Mouse (Mus musculus): ENCODE data around the gene Hpse2. TPM values are rescaled to one million over a fixed set of nuclear protein-coding genes. Genes with fewer than 3 reads are reported as not detected.

The Hpse2 gene
- polyA plus RNA-seq, 1 experiment from 2014 or later: 1.1 TPM

GRCm38 (mm10) chr19:42753141-42753917, 634.8 kb downstream of the Hpse2 start:
- Histone ChIP-seq H3K4me2 (ENCODE audit: low read length) (peak overlapping the region; percentile 70), H3K36me3 (ENCODE audit: control insufficient read depth, insufficient read depth, low read length) (no peaks in the 10 kb centered on the region), H3K9me3 (ENCODE audit: control insufficient read depth, low read length) (no peaks in the 10 kb centered on the region), H3K4me1 (ENCODE audit: control insufficient read depth in 2 of 2, insufficient read depth in 2 of 2, low read length in 2 of 2) (peaks cover 37 to 41% of the 10 kb centered on the region in 2 experiments), H3K4me3 (ENCODE audit: control insufficient read depth in 1 of 2, insufficient read depth in 1 of 2, low read depth in 1 of 2, low read length in 2 of 2) (peak overlapping the region; percentile 39 to 43; a peak in 3 of 4 replicates), H3K27ac (replicated peaks in 1 of 2; ENCODE audit: control insufficient read depth in 1 of 2, insufficient read depth in 1 of 2, low read depth in 2 of 2, low read length in 2 of 2) (peak overlapping the region; percentile 93), H3K9ac (ENCODE audit: low read length) (peak overlapping the region; percentile 78), H3K27me3 (ENCODE audit: control insufficient read depth, insufficient read depth, low read length) (no peaks in the 10 kb centered on the region)
- WGBS: 8% methylated on average over 11 of the region's 11 CpGs
- peak; percentile 49 for ATAC-seq (ENCODE audit: insufficient number of reproducible peaks, insufficient read depth, low FRiP score, low read depth)

GRCm38 (mm10) chr19:42752363-42752931, 635.7 kb downstream of the Hpse2 start, which contains the start of gene Pyroxd2:
Pyroxd2 (minus strand) TSS chr19:42752775.
- Histone ChIP-seq H3K4me2 (ENCODE audit: low read length) (peak within 1 kb of the TSS; percentile 70), H3K27ac (replicated peaks in 1 of 2; ENCODE audit: control insufficient read depth in 1 of 2, insufficient read depth in 1 of 2, low read depth in 2 of 2, low read length in 2 of 2) (peak within 1 kb of the TSS; percentile 93), H3K9ac (ENCODE audit: low read length) (peak within 1 kb of the TSS; percentile 78), H3K27me3 (ENCODE audit: control insufficient read depth, insufficient read depth, low read length) (no peaks in the 10 kb centered on the region), H3K4me3 (ENCODE audit: control insufficient read depth in 1 of 2, insufficient read depth in 1 of 2, low read depth in 1 of 2, low read length in 2 of 2) (peak within 1 kb of the TSS; percentile 39 to 43), H3K36me3 (ENCODE audit: control insufficient read depth, insufficient read depth, low read length) (no peaks in the 10 kb centered on the region), H3K4me1 (ENCODE audit: control insufficient read depth in 2 of 2, insufficient read depth in 2 of 2, low read length in 2 of 2) (peaks cover 37 to 41% of the 10 kb centered on the region in 2 experiments), H3K9me3 (ENCODE audit: control insufficient read depth, low read length) (no peaks in the 10 kb centered on the region)
- WGBS: 3% methylated on average over 22 of the region's 22 CpGs
- ATAC-seq (ENCODE audit: insufficient number of reproducible peaks, insufficient read depth, low FRiP score, low read depth): peak; percentile 76

- 41% methylated on average over 11 of the region's 11 CpGs for whole genome bisulfite sequencing
- Histone ChIP-seq H3K36me3 (ENCODE audit: control insufficient read depth, insufficient read depth, low read length) (no peaks in the 10 kb centered on the region), H3K4me1 (ENCODE audit: control insufficient read depth in 2 of 2, insufficient read depth in 2 of 2, low read length in 2 of 2) (peaks cover 33 to 36% of the 10 kb centered on the region in 2 experiments), H3K27me3 (ENCODE audit: control insufficient read depth, insufficient read depth, low read length) (no peaks in the 10 kb centered on the region), H3K4me2 (ENCODE audit: low read length) (peak overlapping the region; percentile 54), H3K27ac (replicated peaks in 1 of 2; ENCODE audit: control insufficient read depth in 1 of 2, insufficient read depth in 1 of 2, low read depth in 2 of 2, low read length in 2 of 2) (peak overlapping the region in 1 of 2 experiments; percentile 9; a peak in 1 of 4 replicates), H3K9me3 (ENCODE audit: control insufficient read depth, low read length) (no peaks in the 10 kb centered on the region), H3K9ac (ENCODE audit: low read length) (peak overlapping the region; percentile 27; the same call in 1 of the 2 replicates), H3K4me3 (ENCODE audit: control insufficient read depth in 1 of 2, insufficient read depth in 1 of 2, low read depth in 1 of 2, low read length in 2 of 2) (peak overlapping the region in 1 of 2 experiments; percentile 6; a peak in 1 of 4 replicates)
- ATAC-seq (ENCODE audit: insufficient number of reproducible peaks, insufficient read depth, low FRiP score, low read depth): no peak
Observed at GRCm38 (mm10) chr19:42750196-42750595, 638.0 kb downstream of the Hpse2 start.

- no peak overlapping the region for H3K4me2 ChIP-seq (ENCODE audit: low read length)
- no peaks in the 10 kb centered on the region for H3K9me3 ChIP-seq (ENCODE audit: control insufficient read depth, low read length)
- H3K27me3 ChIP-seq (ENCODE audit: control insufficient read depth, insufficient read depth, low read length): no peaks in the 10 kb centered on the region; the same call in 1 of the 2 replicates
- H3K4me3 ChIP-seq (ENCODE audit: control insufficient read depth in 1 of 2, insufficient read depth in 1 of 2, low read depth in 1 of 2, low read length in 2 of 2): no peak overlapping the region
- no peak for ATAC-seq (ENCODE audit: insufficient number of reproducible peaks, insufficient read depth, low FRiP score, low read depth)
- 89% methylated on average over 8 of the region's 8 CpGs for WGBS
- H3K27ac ChIP-seq (replicated peaks in 1 of 2; ENCODE audit: control insufficient read depth in 1 of 2, insufficient read depth in 1 of 2, low read depth in 2 of 2, low read length in 2 of 2): no peak overlapping the region
- no peaks in the 10 kb centered on the region for H3K36me3 ChIP-seq (ENCODE audit: control insufficient read depth, insufficient read depth, low read length)
- no peak overlapping the region for H3K9ac ChIP-seq (ENCODE audit: low read length)
- peaks cover 20 to 32% of the 10 kb centered on the region in 2 experiments for H3K4me1 ChIP-seq (ENCODE audit: control insufficient read depth in 2 of 2, insufficient read depth in 2 of 2, low read length in 2 of 2)
Observed at GRCm38 (mm10) chr19:42746702-42747101, 641.5 kb downstream of the Hpse2 start.

DNA sequence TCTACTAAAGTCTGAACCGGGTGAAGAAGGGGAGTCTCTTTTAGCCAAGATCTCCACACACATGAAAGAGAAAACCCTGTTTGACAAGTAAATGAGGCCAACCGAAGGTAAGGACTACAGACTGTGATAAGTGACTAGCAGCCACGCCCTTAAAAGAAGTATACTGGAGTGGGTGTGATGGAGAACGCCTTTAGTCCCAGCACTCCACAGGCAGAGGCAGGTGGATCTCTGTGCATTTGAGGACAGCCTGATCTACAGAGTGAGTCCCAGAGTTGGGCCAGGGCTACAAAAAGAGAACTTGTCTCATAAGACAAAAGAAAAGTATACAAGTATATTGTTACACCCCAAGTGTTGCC, 642.3 kb downstream of the Hpse2 start:
- H3K36me3 ChIP-seq (ENCODE audit: control insufficient read depth, insufficient read depth, low read length): no peaks in the 10 kb centered on the region
- H3K4me3 ChIP-seq (ENCODE audit: control insufficient read depth in 1 of 2, insufficient read depth in 1 of 2, low read depth in 1 of 2, low read length in 2 of 2): no peak overlapping the region
- H3K9ac ChIP-seq (ENCODE audit: low read length): no peak overlapping the region
- H3K9me3 ChIP-seq (ENCODE audit: control insufficient read depth, low read length): no peaks in the 10 kb centered on the region
- no peak overlapping the region for H3K4me2 ChIP-seq (ENCODE audit: low read length)
- H3K27me3 ChIP-seq (ENCODE audit: control insufficient read depth, insufficient read depth, low read length): no peaks in the 10 kb centered on the region; the same call in 1 of the 2 replicates
- no peak for ATAC-seq (ENCODE audit: insufficient number of reproducible peaks, insufficient read depth, low FRiP score, low read depth)
- 71% methylated on average over 4 of the region's 4 CpGs for WGBS
- H3K4me1 ChIP-seq (ENCODE audit: control insufficient read depth in 2 of 2, insufficient read depth in 2 of 2, low read length in 2 of 2): peaks cover 23 to 33% of the 10 kb centered on the region in 2 experiments
- H3K27ac ChIP-seq (replicated peaks in 1 of 2; ENCODE audit: control insufficient read depth in 1 of 2, insufficient read depth in 1 of 2, low read depth in 2 of 2, low read length in 2 of 2): no peak overlapping the region

DNA sequence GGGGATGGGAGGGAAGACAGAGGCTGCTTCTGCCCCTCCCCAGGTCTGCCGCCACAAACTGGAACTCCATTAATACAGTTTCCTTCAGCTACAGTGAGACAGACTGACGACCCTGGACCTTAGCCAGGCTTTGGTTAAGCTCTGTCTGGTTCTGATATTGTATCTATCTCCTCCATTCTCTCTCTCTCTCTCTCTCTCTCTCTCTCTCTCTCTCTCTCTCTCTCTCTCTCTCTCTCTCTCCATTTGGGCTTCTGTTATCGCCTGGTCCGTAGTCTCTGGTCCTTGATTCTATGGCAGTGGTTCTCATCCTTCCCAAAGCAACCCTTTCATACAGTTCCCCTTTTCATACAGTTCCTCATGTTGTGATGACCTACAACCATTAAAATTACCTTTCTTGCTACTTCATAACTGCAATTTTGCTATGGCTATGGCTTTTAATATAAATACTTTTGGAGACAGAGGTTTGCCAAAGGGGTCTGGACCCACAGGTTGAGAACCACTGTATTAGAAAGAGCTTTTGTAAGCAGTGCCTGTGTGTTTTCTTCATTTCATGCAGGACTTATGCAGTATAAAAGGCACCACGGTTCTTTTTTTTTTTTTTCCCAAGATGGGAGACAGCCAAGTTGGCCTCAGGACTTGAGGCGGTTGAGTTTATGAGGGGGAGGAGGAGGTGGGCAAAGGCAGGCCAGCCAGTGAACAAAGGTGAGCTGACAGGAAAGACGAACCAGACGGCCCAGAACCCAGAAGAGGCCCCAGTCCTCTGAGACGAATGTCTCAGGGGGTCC, 642.9 kb downstream of the Hpse2 start:
- no peak overlapping the region for H3K9ac ChIP-seq (ENCODE audit: low read length)
- H3K4me3 ChIP-seq (ENCODE audit: control insufficient read depth in 1 of 2, insufficient read depth in 1 of 2, low read depth in 1 of 2, low read length in 2 of 2): no peak overlapping the region
- no peaks in the 10 kb centered on the region for H3K9me3 ChIP-seq (ENCODE audit: control insufficient read depth, low read length)
- no peak overlapping the region for H3K27ac ChIP-seq (replicated peaks in 1 of 2; ENCODE audit: control insufficient read depth in 1 of 2, insufficient read depth in 1 of 2, low read depth in 2 of 2, low read length in 2 of 2)
- H3K27me3 ChIP-seq (ENCODE audit: control insufficient read depth, insufficient read depth, low read length): no peaks in the 10 kb centered on the region; the same call in 1 of the 2 replicates
- H3K4me1 ChIP-seq (ENCODE audit: control insufficient read depth in 2 of 2, insufficient read depth in 2 of 2, low read length in 2 of 2): peaks cover 23 to 32% of the 10 kb centered on the region in 2 experiments
- WGBS: 56% methylated on average over 9 of the region's 9 CpGs
- ATAC-seq (ENCODE audit: insufficient number of reproducible peaks, insufficient read depth, low FRiP score, low read depth): no peak
- H3K36me3 ChIP-seq (ENCODE audit: control insufficient read depth, insufficient read depth, low read length): no peaks in the 10 kb centered on the region
- no peak overlapping the region for H3K4me2 ChIP-seq (ENCODE audit: low read length)

GRCm38 (mm10) chr19:42744162-42744586, 644.0 kb downstream of the Hpse2 start:
- Histone ChIP-seq H3K4me2 (ENCODE audit: low read length) (no peak overlapping the region), H3K27ac (replicated peaks in 1 of 2; ENCODE audit: control insufficient read depth in 1 of 2, insufficient read depth in 1 of 2, low read depth in 2 of 2, low read length in 2 of 2) (no peak overlapping the region), H3K27me3 (ENCODE audit: control insufficient read depth, insufficient read depth, low read length) (no peaks in the 10 kb centered on the region; the same call in 1 of the 2 replicates), H3K9me3 (ENCODE audit: control insufficient read depth, low read length) (no peaks in the 10 kb centered on the region), H3K9ac (ENCODE audit: low read length) (no peak overlapping the region), H3K36me3 (ENCODE audit: control insufficient read depth, insufficient read depth, low read length) (no peaks in the 10 kb centered on the region), H3K4me1 (ENCODE audit: control insufficient read depth in 2 of 2, insufficient read depth in 2 of 2, low read length in 2 of 2) (peaks cover 14 to 22% of the 10 kb centered on the region in 2 experiments), H3K4me3 (ENCODE audit: control insufficient read depth in 1 of 2, insufficient read depth in 1 of 2, low read depth in 1 of 2, low read length in 2 of 2) (no peak overlapping the region)
- 11% methylated on average over 4 of the region's 4 CpGs for WGBS
- peak; percentile 55 for ATAC-seq (ENCODE audit: insufficient number of reproducible peaks, insufficient read depth, low FRiP score, low read depth)
